Mouse (Mus musculus) embryonic facial prominence, embryonic 14.5 days (tissue): ENCODE measurements around the gene Ablim2. TPM values are rescaled to one million over a fixed set of nuclear protein-coding genes. Genes with fewer than 3 reads are reported as not detected.

ENCODE experiments used
- ATAC-seq: fragments of 200-750 bp; cut with Nextera tagmentation; 2 replicates; pipeline ENCODE4 v1.8.0; 2017; ENCODE audit warnings: low read depth, moderate number of reproducible peaks, moderate TSS enrichment
- DNase-seq: peaks from one replicate; pipeline ENCODE4 v3.0.0-alpha.2; 2015; ENCODE audit warnings: low spot score
- H3K27ac ChIP-seq: fragments of 300-500 bp; sonication (generic); replicated peaks from 2 replicates; pipeline ENCODE4 v1.5.1; 2014; ENCODE audit warnings: low read depth, mild to moderate bottlenecking, low read length, moderate library complexity
- H3K27me3 ChIP-seq: fragments of 300-500 bp; sonication (generic); replicated peaks from 2 replicates; pipeline ENCODE4 v1.6.1; 2014; ENCODE audit warnings: low read length; ENCODE audit not compliant: control insufficient read depth, insufficient read depth
- H3K36me3 ChIP-seq: fragments of 300-500 bp; sonication (generic); 2 replicates; pipeline ENCODE4 v1.6.1; 2014; ENCODE audit warnings: low read length, mixed read lengths; ENCODE audit not compliant: control insufficient read depth, insufficient read depth
- H3K4me1 ChIP-seq: fragments of 300-500 bp; sonication (generic); 2 replicates; pipeline ENCODE4 v1.6.1; 2014; ENCODE audit warnings: antibody characterized with exemption, low read length; ENCODE audit not compliant: control insufficient read depth, insufficient read depth
- H3K4me2 ChIP-seq: fragments of 300-500 bp; sonication (generic); 2 replicates; pipeline ENCODE4 v1.6.1; 2014; ENCODE audit warnings: low read depth, mild to moderate bottlenecking, low read length, moderate library complexity, mixed read lengths
- H3K4me3 ChIP-seq: fragments of 300-500 bp; sonication (generic); 2 replicates; pipeline ENCODE4 v1.5.1; 2014; ENCODE audit warnings: low read depth, mild to moderate bottlenecking, low read length
- H3K9ac ChIP-seq: fragments of 300-500 bp; sonication (generic); 2 replicates; pipeline ENCODE4 v1.6.1; 2014; ENCODE audit warnings: low read depth, mild to moderate bottlenecking, low read length, moderate library complexity, mixed read lengths
- H3K9me3 ChIP-seq: fragments of 300-500 bp; sonication (generic); 2 replicates; pipeline ENCODE4 v1.6.1; 2016; ENCODE audit warnings: low read length; ENCODE audit not compliant: control insufficient read depth
- WGBS: fragments of 180-500 bp; shearing (Covaris S2); extraction: QIAGEN DNeasy Blood & Tissue Kit; methylation state at CpG from one replicate; pipeline ENCODE4 v1.1.7; 2014; 5-methylcytosine and 5-hydroxymethylcytosine counted together
- polyA plus RNA-seq: library from polyadenylated mRNA; unstranded; fragments of >200 nt; fragmentation: Nextera tagmentation; extraction: Ambion mirVana; gene quantifications from 2 replicates; pipeline ENCODE4 v1.2.1, GENCODE M21; 2014

Gene Ablim2
- polyA plus RNA-seq, 1 experiment from 2014 or later = 5.4 TPM

DNA sequence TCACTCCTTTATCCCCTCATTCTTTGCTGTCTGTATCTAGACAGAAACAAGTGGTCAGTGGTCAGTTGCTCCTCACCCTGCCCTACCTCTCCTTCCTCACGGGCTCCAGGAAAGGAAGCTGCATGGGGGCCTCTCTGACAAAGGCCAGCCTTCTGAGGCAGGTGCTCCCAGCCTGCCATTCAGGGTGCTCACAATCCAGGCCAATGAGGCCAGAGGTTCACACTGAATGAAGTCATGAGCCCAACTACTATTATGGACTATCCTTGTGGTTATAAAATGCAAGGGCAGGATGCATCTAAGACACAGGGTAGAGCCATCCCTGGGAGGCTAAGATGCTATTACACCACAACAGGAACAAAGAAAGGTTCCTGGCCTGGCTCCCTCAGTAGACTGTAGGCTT is 27.1 kb upstream of the Ablim2 start:
- Histone ChIP-seq H3K4me3 (no peak overlapping the region), H3K36me3 (no peaks in the 10 kb centered on the region), H3K27ac (0 out of 2 replicates have a peak overlapping the region, but pooled peaks have one; percentile 13), H3K4me2 (no peak overlapping the region), H3K9me3 (no peaks in the 10 kb centered on the region), H3K4me1 (no peaks in the 10 kb centered on the region), H3K27me3 (no peaks in the 10 kb centered on the region; the same call in 1 of the 2 replicates), H3K9ac (no peak overlapping the region)
- DNase-seq (no peak), ATAC-seq (no peak)
- 67% methylated on average over 1 of the region's 1 CpGs for WGBS

DNA sequence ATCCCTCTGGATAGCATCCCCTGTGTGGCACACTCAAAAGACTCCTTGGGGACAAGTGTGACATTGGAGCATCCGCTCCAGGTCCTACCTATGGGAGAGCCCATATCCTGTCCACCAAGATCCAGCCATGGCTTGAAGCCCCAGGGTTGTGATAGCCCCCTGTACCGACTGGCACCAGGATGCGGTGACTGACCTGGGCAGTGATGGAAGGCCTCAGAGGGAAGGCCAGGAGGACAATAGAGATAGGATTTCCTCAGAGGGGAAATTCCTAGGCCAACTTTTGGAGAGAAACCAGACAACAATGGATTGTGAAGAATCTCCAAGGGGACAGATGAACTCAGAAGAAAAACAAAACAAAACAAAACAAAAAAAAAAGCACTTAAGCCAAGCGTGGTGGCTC is 26.7 kb upstream of the Ablim2 start:
- Histone ChIP-seq H3K4me1 (no peaks in the 10 kb centered on the region), H3K27me3 (no peaks in the 10 kb centered on the region; the same call in 1 of the 2 replicates), H3K4me3 (no peak overlapping the region), H3K27ac (0 out of 2 replicates have a peak overlapping the region, but pooled peaks have one; percentile 13), H3K4me2 (no peak overlapping the region), H3K36me3 (no peaks in the 10 kb centered on the region), H3K9me3 (no peaks in the 10 kb centered on the region), H3K9ac (no peak overlapping the region)
- WGBS = 83% methylated on average over 4 of the region's 4 CpGs
- no peak for DNase-seq
- ATAC-seq = no peak

DNA sequence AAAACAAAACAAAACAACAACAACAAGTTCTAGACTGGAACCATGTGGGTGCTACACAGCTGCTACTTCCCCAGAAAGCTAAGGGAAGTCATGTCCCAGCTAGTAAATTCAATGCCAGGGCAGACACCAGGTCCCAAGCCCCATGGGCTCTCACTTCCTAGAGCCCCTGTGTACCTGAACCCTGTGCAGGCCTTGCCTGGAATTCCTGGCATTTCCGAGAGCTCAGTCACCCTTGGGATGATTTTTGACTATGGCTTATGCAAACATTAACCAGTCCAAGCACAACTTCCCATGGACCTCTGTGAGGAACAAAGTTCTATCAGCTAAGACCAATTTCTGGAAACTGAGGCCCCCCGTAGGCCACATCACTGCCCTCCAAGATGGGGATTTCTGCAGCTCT is 24.2 kb upstream of the Ablim2 start:
- H3K36me3 ChIP-seq = no peaks in the 10 kb centered on the region
- no peak for DNase-seq
- no peaks in the 10 kb centered on the region; the same call in 1 of the 2 replicates for H3K27me3 ChIP-seq
- H3K9me3 ChIP-seq = no peaks in the 10 kb centered on the region
- H3K4me3 ChIP-seq = no peak overlapping the region
- whole genome bisulfite sequencing = 57% methylated on average over 2 of the region's 2 CpGs
- no peak overlapping the region for H3K4me2 ChIP-seq
- no peak overlapping the region for H3K9ac ChIP-seq
- ATAC-seq = no peak
- no peak overlapping the region for H3K27ac ChIP-seq
- no peaks in the 10 kb centered on the region for H3K4me1 ChIP-seq

DNA sequence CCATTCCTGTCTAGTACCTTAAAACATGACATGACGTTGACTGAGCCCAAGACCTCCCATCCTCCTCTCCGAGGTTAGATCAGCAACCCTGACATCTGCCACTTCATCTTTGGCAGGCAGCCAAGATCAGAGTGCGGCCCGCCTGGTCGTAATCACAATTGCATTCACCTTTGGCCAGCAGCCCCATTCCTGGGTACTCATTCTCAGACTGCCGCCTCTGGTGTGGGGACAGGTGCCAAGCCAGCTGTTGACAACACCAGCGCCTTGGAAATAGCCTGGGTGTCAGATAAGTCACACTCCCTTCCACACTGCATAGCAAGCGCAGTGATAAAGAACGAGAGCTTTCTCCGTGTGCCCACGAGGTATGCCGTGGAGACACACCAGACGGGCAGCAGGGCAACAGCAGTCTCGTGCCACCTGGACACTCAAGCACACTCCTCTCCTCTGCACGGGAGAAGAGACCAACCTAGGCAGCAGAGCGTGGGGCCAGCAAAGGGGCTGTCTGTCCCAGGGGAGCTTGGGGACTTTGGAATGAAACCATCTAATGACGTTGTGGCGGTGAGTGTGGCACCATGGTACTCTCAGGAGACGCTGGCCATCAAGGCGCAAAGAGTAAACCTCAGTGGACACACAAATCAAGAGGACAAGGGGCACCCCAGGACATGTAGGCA is 20.3 kb upstream of the Ablim2 start:
- Histone ChIP-seq H3K9me3 (no peaks in the 10 kb centered on the region), H3K9ac (no peak overlapping the region), H3K27ac (no peak overlapping the region), H3K4me3 (no peak overlapping the region), H3K4me2 (no peak overlapping the region), H3K27me3 (peaks cover 18% of the 10 kb centered on the region), H3K4me1 (peaks cover 5% of the 10 kb centered on the region), H3K36me3 (no peaks in the 10 kb centered on the region)
- ATAC-seq (no peak), DNase-seq (no peak)
- WGBS = 70% methylated on average over 20 of the region's 20 CpGs

DNA sequence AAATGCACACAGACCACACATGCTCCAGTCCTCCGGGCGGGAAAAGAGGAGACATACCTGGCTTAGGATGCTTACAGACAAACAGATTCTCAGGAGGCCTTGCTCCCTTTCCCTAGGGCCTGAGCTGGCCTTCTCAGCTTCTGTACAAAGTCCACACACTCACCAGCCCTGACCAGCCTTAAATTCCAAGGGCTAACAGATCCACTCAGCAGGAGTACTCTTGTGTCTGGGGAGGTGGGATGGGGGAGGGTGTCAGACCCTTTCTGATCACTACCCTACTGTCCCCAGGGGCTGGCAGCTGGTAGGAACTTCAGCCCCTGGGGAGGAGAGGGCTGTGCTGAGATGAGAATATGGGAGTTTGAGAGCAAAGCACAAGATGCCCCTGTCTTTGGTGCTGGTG is 18.7 kb upstream of the Ablim2 start:
- H3K9me3 ChIP-seq = no peaks in the 10 kb centered on the region
- H3K4me1 ChIP-seq = peaks cover 5% of the 10 kb centered on the region
- WGBS = 77% methylated on average over 2 of the region's 2 CpGs
- H3K27me3 ChIP-seq = peaks cover 18% of the 10 kb centered on the region
- H3K4me2 ChIP-seq = no peak overlapping the region
- H3K27ac ChIP-seq = no peak overlapping the region
- H3K36me3 ChIP-seq = no peaks in the 10 kb centered on the region
- ATAC-seq = no peak
- H3K4me3 ChIP-seq = no peak overlapping the region
- H3K9ac ChIP-seq = no peak overlapping the region
- no peak for DNase-seq

DNA sequence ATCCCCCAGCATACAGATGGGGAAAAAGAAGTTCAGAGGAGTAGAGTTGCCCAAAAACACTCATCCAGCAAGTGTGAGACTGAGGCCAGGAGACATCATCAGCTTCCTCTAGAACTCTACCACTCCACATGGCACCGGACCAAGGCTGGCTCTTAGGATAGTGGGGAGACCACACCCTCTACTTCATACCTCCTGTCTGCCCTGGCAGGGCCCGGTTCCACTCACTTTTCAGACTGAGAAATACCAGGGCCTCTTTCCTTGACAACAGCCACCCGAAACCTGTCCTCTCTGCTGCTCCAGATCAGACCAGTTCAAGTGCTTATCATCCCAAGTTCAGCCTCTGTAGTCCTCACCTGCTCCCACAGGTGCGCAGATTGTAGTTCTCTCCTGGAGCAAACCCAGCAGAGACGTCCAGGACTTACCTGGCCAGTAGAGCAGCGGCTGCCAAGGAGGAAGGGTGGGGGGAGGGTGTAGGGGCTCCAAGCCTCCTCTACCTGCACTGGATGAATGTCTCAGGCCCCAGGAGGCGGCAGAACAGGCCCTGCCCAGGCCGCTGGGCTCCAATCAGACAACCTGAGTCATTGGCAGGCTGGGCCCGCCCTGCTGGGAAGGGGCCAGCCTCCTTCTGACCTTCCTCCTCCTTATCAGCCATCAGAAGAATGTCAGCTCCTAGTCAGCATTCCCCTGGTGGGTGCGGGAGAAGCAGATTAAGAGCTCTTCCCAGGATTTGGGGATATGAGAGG is 18.0 kb upstream of the Ablim2 start, which contains the start of gene Sh3tc1:
TSS of gene Sh3tc1 (minus strand) at position 452 of the 743 bp plus-strand sequence.
- ATAC-seq (peak; percentile 56; the same call in 1 of the 2 replicates), DNase-seq (no peak)
- peaks cover 18% of the 10 kb centered on the region for H3K27me3 ChIP-seq
- no peak within 1 kb of the TSS for H3K27ac ChIP-seq
- H3K9me3 ChIP-seq = no peaks in the 10 kb centered on the region
- no peaks in the 10 kb centered on the region for H3K36me3 ChIP-seq
- WGBS = 19% methylated on average over 9 of the region's 10 CpGs
- no peak within 1 kb of the TSS for H3K4me2 ChIP-seq
- H3K4me1 ChIP-seq = peaks cover 5% of the 10 kb centered on the region
- no peak within 1 kb of the TSS for H3K9ac ChIP-seq
- H3K4me3 ChIP-seq = no peak within 1 kb of the TSS

DNA sequence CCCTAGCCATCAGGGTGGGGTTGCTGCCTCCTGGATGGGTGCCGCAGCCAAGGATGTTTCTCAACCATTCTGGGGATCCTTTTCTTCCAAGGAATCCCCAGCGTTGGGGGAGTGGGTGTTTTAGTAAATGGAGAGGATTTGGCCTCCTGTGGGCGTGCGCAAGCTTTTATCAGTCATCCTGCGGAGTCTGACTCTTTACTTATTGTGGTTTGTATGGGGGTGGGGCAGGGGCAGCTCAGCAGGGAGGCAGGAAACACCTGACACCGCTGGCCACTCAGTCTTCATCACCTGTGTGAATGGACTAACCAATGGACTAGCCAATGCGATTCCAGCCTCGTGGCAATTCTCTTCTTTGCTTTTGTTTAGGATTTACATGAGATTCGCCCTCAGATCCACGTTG is 17.0 kb upstream of the Ablim2 start:
- DNase-seq = no peak
- H3K27me3 ChIP-seq = peaks cover 18% of the 10 kb centered on the region
- H3K9ac ChIP-seq = no peak overlapping the region
- no peaks in the 10 kb centered on the region for H3K36me3 ChIP-seq
- no peak overlapping the region for H3K4me3 ChIP-seq
- no peak overlapping the region for H3K27ac ChIP-seq
- H3K4me1 ChIP-seq = peaks cover 5% of the 10 kb centered on the region
- no peaks in the 10 kb centered on the region for H3K9me3 ChIP-seq
- H3K4me2 ChIP-seq = no peak overlapping the region
- 12% methylated on average over 9 of the region's 10 CpGs for WGBS
- no peak for ATAC-seq

DNA sequence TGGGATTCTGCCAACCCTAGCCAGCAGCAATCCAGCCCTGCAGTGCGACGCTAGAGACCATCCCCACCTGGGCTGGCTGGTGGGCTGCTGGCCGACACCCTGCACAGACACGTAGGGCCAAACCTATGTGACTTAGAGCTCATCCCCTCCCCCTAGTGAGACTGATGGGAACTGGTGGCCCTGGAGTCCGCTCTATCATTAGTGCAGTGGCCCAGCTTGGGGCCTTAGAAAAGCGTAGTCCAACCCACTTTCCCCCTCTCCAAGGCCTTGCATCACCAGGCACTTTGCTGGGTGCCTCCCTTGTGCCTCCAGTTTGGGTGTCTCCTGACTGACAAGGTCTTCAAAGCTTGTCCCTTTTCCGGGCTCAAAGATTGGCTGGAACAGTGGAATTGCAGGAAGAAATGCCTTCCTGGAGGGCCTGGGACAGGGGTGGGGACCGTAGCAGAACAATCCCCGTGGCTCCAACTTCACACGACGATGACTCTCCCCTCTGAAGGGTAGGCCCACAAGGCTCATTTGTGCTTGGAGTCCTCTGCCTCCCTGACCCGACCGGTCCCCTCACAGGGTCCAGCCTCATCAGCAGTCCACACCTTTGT is 16.4 kb upstream of the Ablim2 start:
- 45% methylated on average over 13 of the region's 13 CpGs for WGBS
- ATAC-seq (no peak), DNase-seq (no peak)
- Histone ChIP-seq H3K4me3 (no peak overlapping the region), H3K36me3 (no peaks in the 10 kb centered on the region), H3K4me2 (no peak overlapping the region), H3K27ac (no peak overlapping the region), H3K9ac (no peak overlapping the region), H3K9me3 (no peaks in the 10 kb centered on the region), H3K4me1 (peaks cover 5% of the 10 kb centered on the region), H3K27me3 (peaks cover 18% of the 10 kb centered on the region)
